Mouse (Mus musculus): ENCODE data around the gene Ltc4s. TPM values are rescaled to one million over a fixed set of nuclear protein-coding genes. Genes with fewer than 3 reads are reported as not detected.

The Ltc4s gene
- polyA plus RNA-seq, 1 experiment from 2014 or later = 2.6 TPM

Small RNAs within 50 kb of the gene (microRNA-seq; reads per million reads assigned to microRNA genes)
- 0.89 reads per million for gene Mir6919

Other genes with a start within 250 kb of the Ltc4s start
- gene Rnf130, start 213.3 kb downstream of the Ltc4s start, polyA plus RNA-seq (2015; fragmentation: Nextera tagmentation; extraction: Ambion mirVana) = 59.2 and 64.2 TPM in 2 replicates
- 36.1 and 39.2 TPM in 2 replicates for gene Tbc1d9b, start 107.2 kb downstream of the Ltc4s start, polyA plus RNA-seq (2015; fragmentation: Nextera tagmentation; extraction: Ambion mirVana)
- gene Mrnip, start 64.2 kb downstream of the Ltc4s start, polyA plus RNA-seq (2015; fragmentation: Nextera tagmentation; extraction: Ambion mirVana) = 23.1 and 31.9 TPM in 2 replicates
- gene Sqstm1, start 27.8 kb downstream of the Ltc4s start, polyA plus RNA-seq (2015; fragmentation: Nextera tagmentation; extraction: Ambion mirVana) = 337 and 343 TPM in 2 replicates
- 52.8 and 56.6 TPM in 2 replicates for gene Mgat4b, start 27.7 kb downstream of the Ltc4s start, polyA plus RNA-seq (2015; fragmentation: Nextera tagmentation; extraction: Ambion mirVana)
- gene Maml1, start 53.7 kb upstream of the Ltc4s start, polyA plus RNA-seq (2015; fragmentation: Nextera tagmentation; extraction: Ambion mirVana) = 3.1 and 3.7 TPM in 2 replicates
- gene Canx, start 87.1 kb upstream of the Ltc4s start, polyA plus RNA-seq (2015; fragmentation: Nextera tagmentation; extraction: Ambion mirVana) = 275 and 302 TPM in 2 replicates
- 0.78 and 1.2 TPM in 2 replicates for gene Cby3, start 115.8 kb upstream of the Ltc4s start, polyA plus RNA-seq (2015; fragmentation: Nextera tagmentation; extraction: Ambion mirVana)
- 482 and 577 TPM in 2 replicates for gene Hnrnph1, start 138.4 kb upstream of the Ltc4s start, polyA plus RNA-seq (2015; fragmentation: Nextera tagmentation; extraction: Ambion mirVana)
- 26.5 and 28.4 TPM in 2 replicates for gene Rufy1, start 192.5 kb upstream of the Ltc4s start, polyA plus RNA-seq (2015; fragmentation: Nextera tagmentation; extraction: Ambion mirVana)